Mouse (Mus musculus): Measurements from ENCODE around the gene Rexo4.

DNA sequence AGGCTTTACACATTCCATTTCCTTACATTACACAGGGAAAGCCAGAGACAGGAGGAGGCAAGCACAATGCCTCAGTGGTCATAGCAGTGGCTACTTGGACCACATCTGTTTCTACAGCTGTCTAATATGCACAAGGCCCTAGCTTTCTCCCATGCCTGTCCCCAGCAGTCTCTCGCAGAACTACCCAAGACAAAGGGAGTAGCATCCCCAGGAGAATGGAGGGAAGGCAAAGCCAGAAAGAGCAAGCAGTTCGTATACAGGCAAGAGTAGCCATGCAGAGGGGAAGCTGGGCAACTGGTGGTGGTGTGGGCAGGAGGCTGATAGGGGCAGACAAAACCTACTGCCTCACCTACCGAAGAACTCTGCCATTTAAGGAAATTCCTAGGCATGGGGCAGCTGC, 57.8 kb downstream of the Rexo4 start:
- no peak for TF ChIP-seq POLR2A (IDR thresholded peaks at IDR 0.05; ENCODE audit: borderline replicate concordance, low read depth, low read length)
- no peak for TF ChIP-seq CTCF (IDR thresholded peaks at IDR 0.05; ENCODE audit: low read depth, low read length)

All from bone marrow macrophage, adult 2 months (primary cell).